Mouse (Mus musculus) intestine, postnatal 0 days (tissue): Measurements from ENCODE around the gene Smug1. TPM values are rescaled to one million over a fixed set of nuclear protein-coding genes. Genes with fewer than 3 reads are reported as not detected.

Source experiments
- ATAC-seq: fragments of 200-750 bp; cut with Nextera tagmentation; 2 replicates; pipeline ENCODE4 v1.8.0; 2017; ENCODE audit warnings: mild to moderate bottlenecking, moderate TSS enrichment, moderate library complexity
- H3K27ac ChIP-seq: fragments of 300-500 bp; sonication (generic); 2 replicates; pipeline ENCODE4 v1.5.1; 2014; ENCODE audit warnings: mild to moderate bottlenecking, low read depth, low read length, moderate library complexity
- H3K27me3 ChIP-seq: fragments of 300-500 bp; sonication (generic); replicated peaks from 2 replicates; pipeline ENCODE4 v1.6.1; 2014; ENCODE audit warnings: low read length, mixed read lengths; ENCODE audit not compliant: control insufficient read depth, insufficient read depth
- H3K36me3 ChIP-seq: fragments of 300-500 bp; sonication (generic); 2 replicates; pipeline ENCODE4 v1.6.1; 2014; ENCODE audit warnings: mild to moderate bottlenecking, moderate library complexity; ENCODE audit not compliant: control insufficient read depth, insufficient read depth
- H3K4me1 ChIP-seq: fragments of 300-500 bp; sonication (generic); replicated peaks from 2 replicates; pipeline ENCODE4 v1.6.1; 2014; ENCODE audit warnings: antibody characterized with exemption, low read length, mixed read lengths; ENCODE audit not compliant: control insufficient read depth, insufficient read depth
- H3K4me2 ChIP-seq: fragments of 300-500 bp; sonication (generic); replicated peaks from 2 replicates; pipeline ENCODE4 v1.6.1; 2014; ENCODE audit warnings: low read depth, mild to moderate bottlenecking, moderate library complexity
- H3K4me3 ChIP-seq: fragments of 300-500 bp; sonication (generic); 2 replicates; pipeline ENCODE4 v1.5.1; 2014; ENCODE audit warnings: low read depth, low read length
- H3K9ac ChIP-seq: fragments of 300-500 bp; sonication (generic); 2 replicates; pipeline ENCODE4 v1.6.1; 2014; ENCODE audit warnings: mild to moderate bottlenecking, low read depth, low read length
- H3K9me3 ChIP-seq: fragments of 300-500 bp; sonication (generic); 2 replicates; pipeline ENCODE4 v1.6.1; 2016; ENCODE audit warnings: mixed run types; ENCODE audit not compliant: control insufficient read depth
- CTCF ChIP-seq: sonication (generic); IDR thresholded peaks from 2 replicates; pipeline ENCODE4 v1.5.1; 2016; ENCODE audit warnings: low read depth, mild to moderate bottlenecking, control low read depth, antibody characterized with exemption, moderate library complexity
- WGBS: fragments of 180-500 bp; shearing (Covaris S2); extraction: QIAGEN DNeasy Blood & Tissue Kit; methylation state at CpG from one replicate; pipeline ENCODE4 v1.1.7; 2014; 5-methylcytosine and 5-hydroxymethylcytosine counted together
- polyA plus RNA-seq: library from polyadenylated mRNA; unstranded; fragments of >200 nt; fragmentation: Nextera tagmentation; extraction: Ambion mirVana; gene quantifications from 2 replicates; pipeline ENCODE4 v1.2.1, GENCODE M21; 2015

Smug1 gene
- polyA plus RNA-seq, result 8.6 and 9.2 TPM in 2 replicates

DNA sequence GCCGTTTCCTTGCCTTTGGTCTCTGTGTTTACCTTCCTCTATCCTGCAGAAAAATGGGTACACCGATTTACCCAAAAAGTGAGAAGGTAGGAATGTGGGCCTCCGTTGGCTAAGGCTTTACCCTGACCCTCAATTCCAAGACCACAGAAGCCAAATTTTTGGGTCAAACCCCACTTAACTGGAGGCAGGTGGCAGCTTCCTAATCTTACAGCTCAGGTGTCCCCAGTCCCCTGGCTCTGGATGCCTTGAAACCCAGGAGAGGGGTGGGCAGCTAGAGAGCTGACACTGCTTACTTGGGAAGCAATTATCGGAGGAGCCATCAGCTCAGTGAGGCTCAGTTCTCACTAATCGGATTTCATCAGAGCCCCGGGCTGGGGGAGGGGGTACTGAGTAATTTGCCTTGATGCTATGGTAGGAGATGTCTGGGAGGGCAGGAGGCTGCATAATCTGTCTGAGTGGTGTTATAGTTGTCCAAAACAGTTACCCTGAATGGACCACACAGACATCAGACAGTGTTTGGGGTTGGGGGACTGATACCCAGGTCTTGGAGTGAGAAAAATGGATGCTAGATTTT lies at the start of gene Smug1:
Gene Smug1, minus strand, starts transcription at position 51 of the 574 bp plus-strand sequence.
- 61% methylated on average over 6 of the region's 6 CpGs for WGBS
- peaks cover 8% of the 10 kb centered on the region for H3K4me1 ChIP-seq
- ATAC-seq, result no peak
- TF ChIP-seq CTCF, result no peak
- no peaks in the 10 kb centered on the region for H3K36me3 ChIP-seq
- no peak within 1 kb of the TSS for H3K9ac ChIP-seq
- H3K27me3 ChIP-seq, result peaks cover 65% of the 10 kb centered on the region
- H3K9me3 ChIP-seq, result no peaks in the 10 kb centered on the region
- no peak within 1 kb of the TSS for H3K4me2 ChIP-seq
- no peak within 1 kb of the TSS for H3K27ac ChIP-seq
- no peak within 1 kb of the TSS for H3K4me3 ChIP-seq

DNA sequence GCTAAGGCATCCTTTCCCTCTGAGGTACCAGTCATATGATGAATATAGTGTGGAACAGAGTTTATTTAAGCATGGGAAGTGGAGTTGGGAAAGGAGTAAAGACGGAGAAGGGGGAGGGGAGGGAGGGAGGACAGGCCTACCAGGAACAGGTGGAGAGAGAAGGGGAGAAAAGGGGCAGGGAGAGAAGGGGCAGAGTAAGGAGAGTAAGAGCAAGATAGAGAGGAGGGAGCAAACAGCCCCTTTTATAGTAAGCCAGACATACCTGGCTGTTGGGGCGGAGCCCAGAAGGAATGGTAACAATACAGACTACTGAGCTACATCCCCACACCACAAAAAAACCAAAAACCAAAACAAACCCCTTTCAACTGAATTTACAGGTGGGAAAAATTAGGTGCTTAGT lies 49.2 kb upstream of the Smug1 start:
- Histone ChIP-seq H3K36me3 (no peaks in the 10 kb centered on the region), H3K9me3 (no peaks in the 10 kb centered on the region), H3K4me1 (peaks cover 9% of the 10 kb centered on the region), H3K4me2 (peak overlapping the region; percentile 80), H3K27ac (peak overlapping the region; percentile 77; the same call in 1 of the 2 replicates), H3K4me3 (no peak overlapping the region), H3K27me3 (no peaks in the 10 kb centered on the region), H3K9ac (no peak overlapping the region)
- ATAC-seq, result no peak
- TF ChIP-seq CTCF, result no peak
- WGBS, result 34% methylated on average over 2 of the region's 2 CpGs

DNA sequence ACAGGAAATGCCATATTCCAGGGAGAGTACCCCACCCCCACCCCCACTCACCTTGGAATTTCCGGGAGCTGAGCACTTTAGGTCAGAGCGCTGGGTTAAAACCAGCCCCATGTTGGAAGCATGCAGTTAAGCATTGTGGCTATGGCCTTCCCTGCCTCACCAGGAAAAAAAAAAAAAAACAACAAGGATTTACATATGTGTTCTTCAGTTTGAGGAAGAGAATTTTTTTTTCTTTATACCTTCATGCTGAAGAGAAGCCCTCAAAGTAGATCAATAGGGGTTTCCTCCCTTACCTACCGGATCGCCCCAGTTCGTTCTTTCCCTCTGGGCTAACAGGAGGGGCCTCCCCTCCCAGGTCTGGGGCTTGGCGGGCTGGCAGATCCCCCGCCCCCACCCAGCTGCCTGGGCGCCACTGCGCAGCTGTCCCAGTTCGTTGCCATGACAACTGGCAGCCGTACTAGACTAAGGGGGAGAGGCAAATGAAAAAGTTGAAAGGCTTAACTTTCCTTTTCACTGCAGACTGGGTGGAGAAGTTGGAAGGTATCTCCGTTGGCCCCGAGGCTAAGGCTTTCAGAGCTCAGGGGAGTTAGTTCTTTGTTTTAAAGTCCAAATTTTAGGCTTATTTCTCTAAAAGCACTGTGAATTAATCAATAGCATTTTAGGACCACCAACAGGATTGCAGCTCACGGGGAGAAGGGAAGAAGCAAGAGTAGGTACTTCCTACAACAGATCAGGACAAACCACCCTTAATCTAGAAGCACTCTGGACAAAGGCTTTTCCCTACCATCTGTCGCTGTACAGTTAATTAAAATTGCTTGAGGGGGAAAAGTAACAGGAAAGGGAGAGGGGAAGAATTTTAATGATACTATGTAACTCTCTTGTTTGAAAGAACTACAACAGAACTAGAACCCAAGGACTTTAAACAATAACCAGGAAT lies 48.3 kb upstream of the Smug1 start:
- under 1% methylated on average over 15 of the region's 15 CpGs for WGBS
- Histone ChIP-seq H3K9ac (peak overlapping the region; percentile 53), H3K27ac (peak overlapping the region; percentile 77), H3K4me2 (peak overlapping the region; percentile 80), H3K36me3 (peaks cover 6% of the 10 kb centered on the region; the same call in 1 of the 2 replicates), H3K4me3 (peak overlapping the region; percentile 56), H3K4me1 (peaks cover 9% of the 10 kb centered on the region), H3K27me3 (no peaks in the 10 kb centered on the region), H3K9me3 (no peaks in the 10 kb centered on the region)
- TF ChIP-seq CTCF, result no peak
- ATAC-seq, result peak; percentile 84

DNA sequence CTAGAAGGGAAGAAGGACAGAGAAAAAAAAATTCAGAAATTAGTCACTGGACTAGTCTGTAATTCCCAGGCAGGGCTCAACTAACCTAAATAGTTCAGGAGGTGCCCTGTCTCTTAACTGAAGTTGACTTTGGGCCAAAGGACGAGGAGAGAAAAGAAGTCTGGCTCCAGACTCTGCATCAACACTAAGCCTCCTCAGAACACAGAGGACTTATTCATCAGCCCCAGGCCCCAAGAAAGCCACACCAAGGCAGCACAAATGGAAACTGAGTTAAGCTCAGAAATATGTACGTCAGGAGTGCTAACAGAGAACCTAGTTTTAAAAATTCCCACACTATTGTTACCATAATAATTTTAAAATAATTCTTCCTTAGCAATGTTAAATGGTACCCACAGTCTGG lies 47.3 kb upstream of the Smug1 start:
- peak overlapping the region; percentile 30; the same call in 1 of the 2 replicates for H3K4me2 ChIP-seq
- no peak for ATAC-seq
- TF ChIP-seq CTCF, result no peak
- H3K36me3 ChIP-seq, result peaks cover 14% of the 10 kb centered on the region; the same call in 1 of the 2 replicates
- H3K4me3 ChIP-seq, result no peak overlapping the region
- no peaks in the 10 kb centered on the region for H3K9me3 ChIP-seq
- no peak overlapping the region for H3K9ac ChIP-seq
- no peak overlapping the region; the same call in 1 of the 2 replicates for H3K27ac ChIP-seq
- 57% methylated on average over 2 of the region's 2 CpGs for WGBS
- H3K27me3 ChIP-seq, result no peaks in the 10 kb centered on the region
- peaks cover 9% of the 10 kb centered on the region for H3K4me1 ChIP-seq

DNA sequence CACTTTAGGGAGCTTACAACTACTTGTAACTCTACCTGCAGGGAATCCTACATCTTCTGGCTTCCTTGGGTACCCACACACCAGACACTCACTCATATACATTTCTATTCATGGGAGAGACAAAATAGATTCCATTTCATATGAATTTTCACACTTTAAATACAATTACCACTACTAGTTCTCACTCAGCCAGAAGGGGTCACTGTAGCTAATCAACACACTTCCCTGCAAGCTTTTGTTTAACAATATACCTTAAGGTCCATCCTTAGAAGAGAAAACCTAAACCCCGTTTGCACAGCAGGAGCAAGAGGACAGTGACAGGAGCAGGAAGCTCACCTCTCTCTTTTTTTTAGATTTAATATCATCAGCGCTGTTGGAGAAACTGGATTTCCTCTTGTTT lies 38.3 kb upstream of the Smug1 start:
- H3K9ac ChIP-seq, result no peak overlapping the region
- no peak for ATAC-seq
- no peak overlapping the region for H3K27ac ChIP-seq
- H3K36me3 ChIP-seq, result peaks cover 24% of the 10 kb centered on the region
- H3K9me3 ChIP-seq, result no peaks in the 10 kb centered on the region
- no peak overlapping the region for H3K4me3 ChIP-seq
- H3K4me1 ChIP-seq, result 0 out of 2 replicates have a peak, but pooled peaks cover 3% of the 10 kb centered on the region
- 55% methylated on average over 2 of the region's 2 CpGs for WGBS
- no peaks in the 10 kb centered on the region for H3K27me3 ChIP-seq
- H3K4me2 ChIP-seq, result no peak overlapping the region
- TF ChIP-seq CTCF, result peak; percentile 68

DNA sequence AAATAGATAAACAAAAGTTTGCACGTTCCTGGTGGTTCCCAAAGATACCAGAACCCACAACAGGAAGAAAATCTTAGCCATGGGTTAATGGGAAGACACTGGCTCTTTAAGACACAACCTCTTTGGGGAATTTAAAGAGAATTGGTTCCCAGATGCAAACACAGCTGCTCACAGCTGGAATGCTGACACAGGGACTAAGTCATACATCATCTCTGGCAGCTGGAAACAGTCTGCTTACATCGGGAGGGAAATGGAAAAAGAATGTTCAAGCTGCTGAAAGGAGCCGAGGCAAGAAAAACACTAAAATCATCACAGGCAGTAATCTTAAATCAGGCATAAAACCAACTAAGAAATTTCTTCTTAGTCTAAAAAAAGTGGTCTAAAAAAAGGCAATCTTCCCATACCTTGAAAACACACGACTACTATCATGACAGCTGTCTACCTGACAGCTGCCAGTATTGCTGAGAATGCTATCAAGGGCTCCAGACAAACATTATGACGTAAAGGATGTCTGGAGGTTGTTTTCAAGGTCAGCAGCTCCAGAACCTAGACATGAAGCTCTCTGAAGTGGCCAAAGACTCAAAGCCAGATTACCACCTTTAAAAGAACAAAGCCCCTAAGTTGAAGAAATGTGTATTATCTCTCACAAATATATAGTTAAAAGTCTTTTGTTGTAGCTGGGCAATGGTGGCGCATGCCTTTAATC lies 35.3 kb upstream of the Smug1 start:
- WGBS, result 47% methylated on average over 6 of the region's 6 CpGs
- 0 out of 2 replicates have a peak, but pooled peaks cover 3% of the 10 kb centered on the region for H3K4me1 ChIP-seq
- no peak overlapping the region for H3K27ac ChIP-seq
- no peak overlapping the region for H3K4me2 ChIP-seq
- no peak overlapping the region for H3K9ac ChIP-seq
- no peak overlapping the region for H3K4me3 ChIP-seq
- H3K9me3 ChIP-seq, result no peaks in the 10 kb centered on the region
- TF ChIP-seq CTCF, result no peak
- ATAC-seq, result no peak
- H3K27me3 ChIP-seq, result no peaks in the 10 kb centered on the region
- H3K36me3 ChIP-seq, result peaks cover 36% of the 10 kb centered on the region
